Mouse (Mus musculus): ENCODE data around the gene Patl2. TPM values are rescaled to one million over a fixed set of nuclear protein-coding genes. Genes with fewer than 3 reads are reported as not detected.

Gene Patl2
- polyA plus RNA-seq, 1 experiment from 2014 or later = not detected

DNA sequence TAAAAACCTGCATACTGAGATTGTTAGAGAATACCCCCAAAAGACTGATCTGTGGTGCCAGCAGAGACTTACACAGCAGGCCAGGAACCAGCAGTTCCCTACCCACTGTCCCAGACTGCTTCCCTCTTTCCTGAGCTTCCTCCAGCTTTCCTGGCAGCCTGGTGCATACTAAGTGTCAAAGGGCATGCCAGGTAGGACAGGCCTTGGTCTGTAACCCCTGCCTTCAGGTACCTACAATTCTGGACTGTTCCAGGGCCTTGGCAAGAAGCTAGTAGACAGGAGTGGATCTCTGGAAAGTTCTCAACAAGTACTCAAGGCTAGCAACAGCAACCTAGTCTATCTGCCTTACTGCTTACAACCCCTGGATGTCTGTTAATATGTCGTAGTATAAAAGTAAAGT lies 34.8 kb downstream of the Patl2 start:
- ATAC-seq (replicated peaks; ENCODE audit: low FRiP score) = no peak
- Histone ChIP-seq H3K4me3 (replicated peaks) (no peak overlapping the region), H3K9me3 (replicated peaks) (no peaks in the 10 kb centered on the region), H3K4me2 (no peak overlapping the region), H3K27me3 (no peaks in the 10 kb centered on the region), H3K36me3 (peaks cover 9% of the 10 kb centered on the region; the same call in 1 of the 2 replicates), H3K9ac (no peak overlapping the region), H3K4me1 (peaks cover 4% of the 10 kb centered on the region; the same call in 1 of the 2 replicates), H3K27ac (no peak overlapping the region)
- WGBS = 89% methylated on average over 1 of the region's 1 CpGs

DNA sequence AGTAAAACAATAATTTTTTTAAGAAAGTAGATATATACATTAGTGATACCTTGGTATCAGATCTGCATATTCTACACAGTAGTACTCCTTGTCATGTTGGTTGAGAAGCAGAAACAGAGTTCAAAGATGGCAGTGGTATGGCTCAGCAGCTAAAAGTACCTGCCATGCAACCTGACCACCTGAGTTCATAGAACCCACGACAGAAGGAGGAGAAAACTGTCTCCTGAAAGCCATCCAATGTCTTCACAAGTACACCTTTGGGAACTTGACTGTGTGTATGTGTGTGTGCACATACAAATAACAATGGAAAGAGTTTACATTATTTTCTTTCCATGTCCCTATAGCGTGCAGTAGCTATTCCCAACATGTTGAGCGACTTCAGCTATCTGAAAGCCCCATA lies 36.3 kb downstream of the Patl2 start:
- no peak overlapping the region for H3K4me3 ChIP-seq (replicated peaks)
- H3K4me1 ChIP-seq = peaks cover 4% of the 10 kb centered on the region; the same call in 1 of the 2 replicates
- no peak overlapping the region for H3K27ac ChIP-seq
- H3K36me3 ChIP-seq = peaks cover 6% of the 10 kb centered on the region; the same call in 1 of the 2 replicates
- no peak overlapping the region for H3K4me2 ChIP-seq
- no peak for ATAC-seq (replicated peaks; ENCODE audit: low FRiP score)
- H3K9me3 ChIP-seq (replicated peaks) = no peaks in the 10 kb centered on the region
- no peak overlapping the region for H3K9ac ChIP-seq
- H3K27me3 ChIP-seq = no peaks in the 10 kb centered on the region
- 87% methylated on average over 3 of the region's 3 CpGs for WGBS

GRCm38 (mm10) chr2:122149316-122149715 lies 36.7 kb downstream of the Patl2 start:
- Histone ChIP-seq H3K4me1 (peaks cover 4% of the 10 kb centered on the region; the same call in 1 of the 2 replicates), H3K4me2 (peak overlapping the region; percentile 86; the same call in 1 of the 2 replicates), H3K4me3 (replicated peaks) (no peak overlapping the region), H3K9me3 (replicated peaks) (no peaks in the 10 kb centered on the region), H3K27ac (no peak overlapping the region), H3K36me3 (peaks cover 6% of the 10 kb centered on the region; the same call in 1 of the 2 replicates), H3K9ac (no peak overlapping the region), H3K27me3 (no peaks in the 10 kb centered on the region)
- ATAC-seq (replicated peaks; ENCODE audit: low FRiP score) = no peak
- 93% methylated on average over 6 of the region's 6 CpGs for WGBS

GRCm38 (mm10) chr2:122148242-122148917 lies 37.6 kb downstream of the Patl2 start:
- WGBS = 23% methylated on average over 18 of the region's 18 CpGs
- peak overlapping the region; percentile 86 for H3K4me2 ChIP-seq
- ATAC-seq (replicated peaks; ENCODE audit: low FRiP score) = no peak; the same call in 1 of the 2 replicates
- peak overlapping the region; percentile 81 for H3K27ac ChIP-seq
- H3K36me3 ChIP-seq = peaks cover 6% of the 10 kb centered on the region; the same call in 1 of the 2 replicates
- H3K27me3 ChIP-seq = no peaks in the 10 kb centered on the region
- H3K4me3 ChIP-seq (replicated peaks) = peak overlapping the region; percentile 69
- H3K9ac ChIP-seq = peak overlapping the region; percentile 65
- no peaks in the 10 kb centered on the region for H3K9me3 ChIP-seq (replicated peaks)
- peaks cover 4% of the 10 kb centered on the region; the same call in 1 of the 2 replicates for H3K4me1 ChIP-seq

DNA sequence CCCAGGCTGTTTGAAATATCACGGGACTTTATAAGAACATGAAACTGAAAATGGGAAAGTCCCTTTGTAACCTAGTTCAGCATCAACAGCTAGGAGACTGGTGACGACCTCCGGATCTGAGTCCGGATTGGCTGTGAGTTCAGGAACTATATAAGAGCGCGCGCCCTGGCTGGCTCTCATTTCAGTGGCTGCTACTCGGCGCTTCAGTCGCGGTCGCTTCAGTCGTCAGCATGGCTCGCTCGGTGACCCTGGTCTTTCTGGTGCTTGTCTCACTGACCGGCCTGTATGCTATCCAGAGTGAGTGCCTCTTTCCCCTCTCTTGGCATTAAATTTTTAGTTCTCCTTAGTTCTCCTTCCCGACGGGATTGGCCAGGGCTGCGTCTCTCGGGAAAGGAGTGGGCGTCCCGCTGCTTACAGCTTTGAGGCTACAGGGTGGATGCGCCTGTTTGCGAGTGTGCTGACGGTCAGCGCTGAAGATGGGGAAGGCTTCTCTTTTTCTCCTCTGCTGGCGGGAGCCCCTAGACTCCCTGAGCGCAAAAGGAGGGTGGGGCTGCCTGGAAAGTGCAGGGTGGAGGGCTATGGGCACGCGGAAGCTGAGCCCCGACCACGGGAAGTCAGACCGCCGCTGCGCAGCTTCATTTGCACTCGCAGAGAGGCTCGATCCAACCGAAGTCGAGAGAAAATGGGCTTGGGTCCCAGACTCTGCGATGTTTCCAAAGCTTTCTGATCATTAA lies 38.3 kb downstream of the Patl2 start, which contains the start of gene B2m:
B2m (plus strand) TSS at position 179 of the 734 bp plus-strand sequence.
- Histone ChIP-seq H3K27me3 (no peaks in the 10 kb centered on the region), H3K36me3 (peaks cover 6% of the 10 kb centered on the region; the same call in 1 of the 2 replicates), H3K4me2 (peak within 1 kb of the TSS; percentile 86), H3K9me3 (replicated peaks) (no peaks in the 10 kb centered on the region), H3K4me1 (peaks cover 4% of the 10 kb centered on the region; the same call in 1 of the 2 replicates), H3K27ac (peak within 1 kb of the TSS; percentile 81), H3K4me3 (replicated peaks) (peak within 1 kb of the TSS; percentile 69), H3K9ac (peak within 1 kb of the TSS; percentile 65)
- under 1% methylated on average over 40 of the region's 40 CpGs for WGBS
- peak; percentile 99 for ATAC-seq (replicated peaks; ENCODE audit: low FRiP score)

- no peak for ATAC-seq (replicated peaks; ENCODE audit: low FRiP score)
- Histone ChIP-seq H3K36me3 (peaks cover 6% of the 10 kb centered on the region; the same call in 1 of the 2 replicates), H3K4me1 (peaks cover 4% of the 10 kb centered on the region; the same call in 1 of the 2 replicates), H3K9ac (no peak overlapping the region), H3K27me3 (no peaks in the 10 kb centered on the region), H3K4me3 (replicated peaks) (no peak overlapping the region), H3K9me3 (replicated peaks) (no peaks in the 10 kb centered on the region), H3K27ac (0 out of 2 replicates have a peak overlapping the region, but pooled peaks have one; percentile 3), H3K4me2 (peak overlapping the region; percentile 86; the same call in 1 of the 2 replicates)
- WGBS = 76% methylated on average over 6 of the region's 6 CpGs
These were observed 39.3 kb downstream of the Patl2 start for GRCm38 (mm10) chr2:122146687-122147086.

GRCm38 (mm10) chr2:122145756-122146155 lies 40.2 kb downstream of the Patl2 start:
- Histone ChIP-seq H3K27me3 (no peaks in the 10 kb centered on the region), H3K9me3 (replicated peaks) (no peaks in the 10 kb centered on the region), H3K4me1 (peaks cover 4% of the 10 kb centered on the region; the same call in 1 of the 2 replicates), H3K4me3 (replicated peaks) (no peak overlapping the region), H3K9ac (no peak overlapping the region), H3K27ac (no peak overlapping the region), H3K4me2 (no peak overlapping the region), H3K36me3 (peaks cover under 1% of the 10 kb centered on the region; the same call in 1 of the 2 replicates)
- no peak for ATAC-seq (replicated peaks; ENCODE audit: low FRiP score)
- 71% methylated on average over 4 of the region's 4 CpGs for WGBS

- Histone ChIP-seq H3K4me3 (replicated peaks) (no peak overlapping the region), H3K4me1 (peaks cover 4% of the 10 kb centered on the region; the same call in 1 of the 2 replicates), H3K4me2 (no peak overlapping the region), H3K9me3 (replicated peaks) (no peaks in the 10 kb centered on the region), H3K27ac (no peak overlapping the region), H3K27me3 (no peaks in the 10 kb centered on the region), H3K36me3 (no peaks in the 10 kb centered on the region), H3K9ac (no peak overlapping the region)
- WGBS = 91% methylated on average over 3 of the region's 3 CpGs
- ATAC-seq (replicated peaks; ENCODE audit: low FRiP score) = no peak
These were observed 42.9 kb downstream of the Patl2 start for GRCm38 (mm10) chr2:122143111-122143510.

DNA sequence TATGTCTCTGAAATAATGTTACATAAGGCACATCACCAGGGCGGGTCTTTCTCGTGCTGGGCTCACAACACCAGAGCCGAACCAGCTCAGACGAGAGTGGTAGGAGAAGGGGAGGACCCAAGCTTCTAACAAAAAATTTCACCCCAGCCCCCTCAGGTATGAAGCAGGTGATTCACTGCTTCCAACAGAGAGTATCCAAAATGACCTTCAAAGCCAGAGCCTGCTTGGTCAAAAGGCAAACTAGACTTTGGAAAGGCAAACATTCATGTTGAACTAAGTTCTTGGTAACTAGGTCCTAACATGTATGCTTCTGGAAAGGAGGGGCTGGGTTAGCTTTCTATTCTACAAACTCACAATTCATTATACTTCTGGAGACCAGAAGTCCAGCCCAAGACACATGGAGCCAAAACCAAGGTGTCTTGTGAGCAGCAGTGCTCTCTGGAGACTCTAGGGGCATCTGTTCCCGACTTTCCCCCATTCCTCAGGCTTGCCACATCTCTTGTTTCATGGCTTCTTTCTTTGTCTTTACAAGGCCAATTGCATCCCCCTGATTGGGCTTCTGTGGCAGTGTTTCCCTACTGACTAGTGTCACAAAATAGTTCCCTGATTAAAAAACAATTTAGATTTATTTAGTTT lies 44.5 kb downstream of the Patl2 start:
- Histone ChIP-seq H3K4me1 (no peaks in the 10 kb centered on the region), H3K4me2 (no peak overlapping the region), H3K27me3 (no peaks in the 10 kb centered on the region), H3K36me3 (no peaks in the 10 kb centered on the region), H3K9me3 (replicated peaks) (no peaks in the 10 kb centered on the region), H3K9ac (no peak overlapping the region), H3K27ac (no peak overlapping the region), H3K4me3 (replicated peaks) (no peak overlapping the region)
- 70% methylated on average over 5 of the region's 5 CpGs for WGBS
- ATAC-seq (replicated peaks; ENCODE audit: low FRiP score) = no peak

- Histone ChIP-seq H3K4me3 (replicated peaks) (no peak overlapping the region), H3K9me3 (replicated peaks) (no peaks in the 10 kb centered on the region), H3K4me1 (no peaks in the 10 kb centered on the region), H3K9ac (no peak overlapping the region), H3K27ac (no peak overlapping the region), H3K27me3 (no peaks in the 10 kb centered on the region), H3K4me2 (no peak overlapping the region), H3K36me3 (no peaks in the 10 kb centered on the region)
- WGBS = 75% methylated on average over 2 of the region's 2 CpGs
- ATAC-seq (replicated peaks; ENCODE audit: low FRiP score) = no peak
These were observed 45.2 kb downstream of the Patl2 start for GRCm38 (mm10) chr2:122140815-122141214.

DNA sequence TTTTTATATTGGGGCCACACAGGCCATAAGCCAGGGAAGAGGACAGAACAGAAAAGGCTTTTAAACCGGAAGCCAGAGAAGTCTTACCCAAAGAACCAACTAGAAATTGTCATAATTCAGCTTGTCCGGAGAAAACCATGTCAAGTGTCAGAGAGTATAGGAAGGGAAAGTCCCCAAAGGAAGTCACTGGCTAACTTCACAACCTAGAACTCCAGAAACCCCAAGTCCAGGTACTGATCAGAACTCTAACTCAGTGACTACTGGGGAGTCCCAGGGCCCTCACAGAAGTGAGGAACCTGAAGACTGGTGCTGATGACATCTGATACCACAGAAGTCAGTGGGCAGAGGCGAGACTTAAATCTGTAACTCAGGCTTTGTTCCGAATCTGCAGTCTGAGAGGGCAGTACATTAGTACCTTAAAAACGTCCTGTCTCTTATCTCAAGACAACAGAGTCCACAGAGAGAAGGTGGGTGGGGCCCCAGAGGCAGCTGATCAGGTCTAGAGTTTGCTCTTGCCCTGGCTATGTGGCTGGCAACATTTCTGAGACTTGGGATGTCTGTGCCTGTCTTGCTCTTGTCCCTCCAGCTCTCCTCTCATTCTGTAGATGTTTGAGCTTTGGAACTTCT lies 48.0 kb downstream of the Patl2 start:
- H3K27ac ChIP-seq = no peak overlapping the region
- no peak for ATAC-seq (replicated peaks; ENCODE audit: low FRiP score)
- H3K4me3 ChIP-seq (replicated peaks) = no peak overlapping the region
- no peak overlapping the region for H3K9ac ChIP-seq
- H3K27me3 ChIP-seq = no peaks in the 10 kb centered on the region
- no peaks in the 10 kb centered on the region for H3K36me3 ChIP-seq
- no peaks in the 10 kb centered on the region for H3K4me1 ChIP-seq
- H3K4me2 ChIP-seq = no peak overlapping the region
- 49% methylated on average over 5 of the region's 5 CpGs for WGBS
- no peaks in the 10 kb centered on the region for H3K9me3 ChIP-seq (replicated peaks)

Data from kidney, embryonic 15.5 days (tissue).